Comparison of ENCODE assay signal across 7 mouse cellular contexts in the genomic region with DNA sequence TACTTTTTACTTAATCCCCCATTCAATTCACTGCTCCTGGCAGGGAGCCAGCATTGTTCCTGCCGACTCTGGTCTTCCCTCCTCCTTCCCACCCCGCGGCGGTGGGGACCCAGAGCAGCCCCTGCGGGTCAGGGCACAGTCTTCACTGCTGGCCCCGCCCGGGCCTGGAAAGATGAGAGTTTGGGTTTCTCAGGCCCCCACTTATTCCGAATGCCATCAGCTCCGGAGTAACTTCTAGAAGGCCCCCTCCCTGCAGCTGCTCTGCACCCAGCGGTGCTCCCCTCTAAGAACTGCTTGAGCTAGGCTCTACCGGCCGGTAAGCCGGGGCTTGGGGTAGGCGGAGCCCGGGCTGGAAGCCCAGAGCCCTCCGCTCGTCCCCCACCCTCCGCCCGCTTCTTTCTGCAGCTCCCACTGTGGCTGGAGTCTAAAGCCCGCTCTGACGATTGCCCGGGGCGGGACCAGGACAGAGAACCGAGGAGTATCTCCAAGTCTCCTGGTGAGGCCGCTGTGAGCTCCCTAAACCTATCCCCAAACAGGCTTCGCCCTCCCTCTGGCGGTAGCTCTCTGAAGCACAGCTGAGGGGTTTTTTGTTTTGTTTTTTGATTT. TPM values are rescaled to one million over a fixed set of nuclear protein-coding genes. Genes with fewer than 3 reads are reported as not detected.
DNase-seq lines count a peak whose midpoint lies in the region; ATAC-seq and TF ChIP-seq lines count a peak whose summit lies in the region.

No protein-coding gene starts in this region.

- H3K4me3 ChIP-seq in embryonic facial prominence, embryonic 11.5 days (ENCODE audit: low read depth, low read length) = peak overlapping the region; percentile 36
- H3K4me3 ChIP-seq in limb, embryonic 10.5 days = peak overlapping the region; percentile 52
- peak overlapping the region; percentile 37 for H3K4me3 ChIP-seq in midbrain, embryonic 13.5 days (replicated peaks)
- H3K4me3 ChIP-seq in small intestine, adult 2 months (ENCODE audit: low read depth, low read length) = peak overlapping the region; percentile 55

- peak; percentile 96 for TF ChIP-seq CTCF in small intestine, adult 2 months (IDR thresholded peaks at IDR 0.05; ENCODE audit: extremely low read depth, insufficient read length, insufficient replicate concordance, low read depth, low read length)

- H3K36me3 ChIP-seq in embryonic facial prominence, embryonic 11.5 days (replicated peaks; ENCODE audit: control insufficient read depth, insufficient read depth, low read depth, low read length) = no peaks in the 10 kb centered on the region
- H3K36me3 ChIP-seq in limb, embryonic 10.5 days = no peaks in the 10 kb centered on the region
- H3K36me3 ChIP-seq in midbrain, embryonic 13.5 days = no peaks in the 10 kb centered on the region
- H3K36me3 ChIP-seq in small intestine, adult 2 months (ENCODE audit: control insufficient read depth, insufficient read depth, low read length) = no peaks in the 10 kb centered on the region

- peak; percentile 97 for ATAC-seq in embryonic facial prominence, embryonic 11.5 days (replicated peaks; ENCODE audit: insufficient number of reproducible peaks, low FRiP score, low TSS enrichment, low read depth)
- peak; percentile 98 for ATAC-seq in midbrain, embryonic 13.5 days

- H3K27ac ChIP-seq in embryonic facial prominence, embryonic 11.5 days (replicated peaks; ENCODE audit: low read depth, low read length) = peak overlapping the region; percentile 97
- peak overlapping the region; percentile 90 for H3K27ac ChIP-seq in limb, embryonic 10.5 days
- peak overlapping the region; percentile 95 for H3K27ac ChIP-seq in midbrain, embryonic 13.5 days
- H3K27ac ChIP-seq in small intestine, adult 2 months (ENCODE audit: insufficient read depth, low read depth, low read length) = no peak overlapping the region

- no peak for TF ChIP-seq POLR2A in small intestine, adult 2 months (IDR thresholded peaks at IDR 0.05; ENCODE audit: low read depth, low read length)

- DNase-seq in adrenal gland, postnatal 14 days = peak; percentile 93
- peak; percentile 99 for DNase-seq in embryonic facial prominence, embryonic 11.5 days (ENCODE audit: low spot score)
- peak; percentile 99 for DNase-seq in heart, adult 11 months
- peak; percentile 87 for DNase-seq in kidney, adult 18-20 months
- peak; percentile 93 for DNase-seq in limb, embryonic 10.5 days (ENCODE audit: low spot score)

- H3K4me2 ChIP-seq in embryonic facial prominence, embryonic 11.5 days (ENCODE audit: low read depth, low read length) = peak overlapping the region; percentile 60
- peak overlapping the region; percentile 60 for H3K4me2 ChIP-seq in midbrain, embryonic 13.5 days (replicated peaks)

- H3K27me3 ChIP-seq in embryonic facial prominence, embryonic 11.5 days (ENCODE audit: control insufficient read depth, insufficient read depth, low read length) = no peaks in the 10 kb centered on the region
- H3K27me3 ChIP-seq in limb, embryonic 10.5 days (ENCODE audit: low read depth, poor library complexity, severe bottlenecking) = no peaks in the 10 kb centered on the region
- H3K27me3 ChIP-seq in midbrain, embryonic 13.5 days = no peaks in the 10 kb centered on the region
- H3K27me3 ChIP-seq in small intestine, adult 2 months (ENCODE audit: control insufficient read depth, insufficient read depth, low read length) = 0 out of 2 replicates have a peak, but pooled peaks cover 3% of the 10 kb centered on the region

- 0% methylated on average over 27 of the region's 27 CpGs for WGBS in embryonic facial prominence, embryonic 11.5 days
- WGBS in limb, embryonic 10.5 days = 2% methylated on average over 27 of the region's 27 CpGs
- under 1% methylated on average over 27 of the region's 27 CpGs for WGBS in midbrain, embryonic 13.5 days
- under 1% methylated on average over 27 of the region's 27 CpGs for WGBS in small intestine, adult 2 months

- H3K9me3 ChIP-seq in embryonic facial prominence, embryonic 11.5 days (replicated peaks; ENCODE audit: control insufficient read depth, low read length) = no peaks in the 10 kb centered on the region
- H3K9me3 ChIP-seq in limb, embryonic 10.5 days (replicated peaks) = no peaks in the 10 kb centered on the region
- no peaks in the 10 kb centered on the region for H3K9me3 ChIP-seq in midbrain, embryonic 13.5 days

- peaks cover 3% of the 10 kb centered on the region; the same call in 1 of the 2 replicates for H3K4me1 ChIP-seq in embryonic facial prominence, embryonic 11.5 days (ENCODE audit: control insufficient read depth, insufficient read depth, low read length)
- peaks cover 39% of the 10 kb centered on the region for H3K4me1 ChIP-seq in limb, embryonic 10.5 days
- H3K4me1 ChIP-seq in midbrain, embryonic 13.5 days (replicated peaks) = peaks cover 29% of the 10 kb centered on the region
- H3K4me1 ChIP-seq in small intestine, adult 2 months (ENCODE audit: control insufficient read depth, insufficient read depth, insufficient read length, low read length) = no peaks in the 10 kb centered on the region

- peak overlapping the region; percentile 77 for H3K9ac ChIP-seq in embryonic facial prominence, embryonic 11.5 days (replicated peaks; ENCODE audit: low read length)
- peak overlapping the region; percentile 71 for H3K9ac ChIP-seq in midbrain, embryonic 13.5 days (replicated peaks)

RNA-seq across cellular contexts. Expression of a gene that starts 10.2 kb away (rescaled TPM):
- total RNA-seq in adrenal gland, postnatal 14 days (2021) = 14.5 and 23.0 TPM in 2 replicates
- polyA plus RNA-seq in embryonic facial prominence, embryonic 11.5 days (2014; fragmentation: Nextera tagmentation; extraction: Ambion mirVana) = 15.1 and 16.2 TPM in 2 replicates
- polyA plus RNA-seq in limb, embryonic 10.5 days (2016; fragmentation: Nextera tagmentation; extraction: Ambion mirVana) = 13.5 and 14.6 TPM in 2 replicates
- 61.9 and 77.6 TPM in 2 replicates for polyA plus RNA-seq in midbrain, embryonic 13.5 days (2015; fragmentation: Nextera tagmentation; extraction: Ambion mirVana)
- polyA plus RNA-seq in small intestine, adult 2 months (2012; rRNA removed) = 2.6 and 5.0 TPM in 2 replicates

RNA-seq across cellular contexts. Expression of a gene that starts 12.2 kb away (rescaled TPM):
- not detected in 2 replicates for total RNA-seq in adrenal gland, postnatal 14 days (2021)
- 626 and 642 TPM in 2 replicates for polyA plus RNA-seq in embryonic facial prominence, embryonic 11.5 days (2014; fragmentation: Nextera tagmentation; extraction: Ambion mirVana)
- 944 and 1,066 TPM in 2 replicates for polyA plus RNA-seq in limb, embryonic 10.5 days (2016; fragmentation: Nextera tagmentation; extraction: Ambion mirVana)
- 129 and 135 TPM in 2 replicates for polyA plus RNA-seq in midbrain, embryonic 13.5 days (2015; fragmentation: Nextera tagmentation; extraction: Ambion mirVana)
- 0.10 TPM in 1 of 2 replicates, not detected in the other for polyA plus RNA-seq in small intestine, adult 2 months (2012; rRNA removed)

RNA-seq across cellular contexts. Expression of a gene that starts 30.2 kb away (rescaled TPM):
- total RNA-seq in adrenal gland, postnatal 14 days (2021) = 13.9 and 15.6 TPM in 2 replicates
- 13.5 and 16.0 TPM in 2 replicates for polyA plus RNA-seq in embryonic facial prominence, embryonic 11.5 days (2014; fragmentation: Nextera tagmentation; extraction: Ambion mirVana)
- polyA plus RNA-seq in limb, embryonic 10.5 days (2016; fragmentation: Nextera tagmentation; extraction: Ambion mirVana) = 21.1 and 21.7 TPM in 2 replicates
- polyA plus RNA-seq in midbrain, embryonic 13.5 days (2015; fragmentation: Nextera tagmentation; extraction: Ambion mirVana) = 19.8 and 24.9 TPM in 2 replicates
- polyA plus RNA-seq in small intestine, adult 2 months (2012; rRNA removed) = 12.5 and 17.3 TPM in 2 replicates

RNA-seq across cellular contexts. Expression of a gene that starts 30.6 kb away (rescaled TPM):
- total RNA-seq in adrenal gland, postnatal 14 days (2021) = 22.9 and 23.4 TPM in 2 replicates
- polyA plus RNA-seq in embryonic facial prominence, embryonic 11.5 days (2014; fragmentation: Nextera tagmentation; extraction: Ambion mirVana) = 51.5 and 52.3 TPM in 2 replicates
- 84.8 and 86.0 TPM in 2 replicates for polyA plus RNA-seq in limb, embryonic 10.5 days (2016; fragmentation: Nextera tagmentation; extraction: Ambion mirVana)
- polyA plus RNA-seq in midbrain, embryonic 13.5 days (2015; fragmentation: Nextera tagmentation; extraction: Ambion mirVana) = 49.2 and 51.0 TPM in 2 replicates
- polyA plus RNA-seq in small intestine, adult 2 months (2012; rRNA removed) = 3.9 and 7.0 TPM in 2 replicates

RNA-seq across cellular contexts. Expression of a gene that starts 39.3 kb away (rescaled TPM):
- total RNA-seq in adrenal gland, postnatal 14 days (2021) = 28.5 and 31.5 TPM in 2 replicates
- polyA plus RNA-seq in embryonic facial prominence, embryonic 11.5 days (2014; fragmentation: Nextera tagmentation; extraction: Ambion mirVana) = 0.06 TPM in 1 of 2 replicates, not detected in the other
- polyA plus RNA-seq in limb, embryonic 10.5 days (2016; fragmentation: Nextera tagmentation; extraction: Ambion mirVana) = not detected in 2 replicates
- 10.1 and 14.0 TPM in 2 replicates for polyA plus RNA-seq in midbrain, embryonic 13.5 days (2015; fragmentation: Nextera tagmentation; extraction: Ambion mirVana)
- 0.04 and 0.24 TPM in 2 replicates for polyA plus RNA-seq in small intestine, adult 2 months (2012; rRNA removed)

Comparison
In these comparisons a context has a peak if more than half of its experiments do, and no peak if none do; other contexts are left out.
1. RNA of a gene that starts 12.2 kb away (polyA plus RNA-seq): 944 to 1,066 TPM in limb, embryonic 10.5 days, 626 to 642 TPM in embryonic facial prominence, embryonic 11.5 days and 129 to 135 TPM in midbrain, embryonic 13.5 days; 0.10 TPM in small intestine, adult 2 months; every median in the first group is over 100 times any median in the second.
2. Peak in every context shown above with its lines, with median percentiles within 50 percentile points of each other: DNase-seq and H3K4me3 ChIP-seq.